Mouse (Mus musculus): ENCODE data around the gene Il1f6. TPM values are rescaled to one million over a fixed set of nuclear protein-coding genes. Genes with fewer than 3 reads are reported as not detected.

Il1f6 gene
- polyA plus RNA-seq, 1 experiment from 2014 or later = not detected

GRCm38 (mm10) chr2:24273619-24274018 lies 58.4 kb downstream of the Il1f6 start:
- ATAC-seq (replicated peaks; ENCODE audit: low FRiP score) (no peak), DNase-seq (ENCODE audit: low spot score) (no peak)
- Histone ChIP-seq H3K27ac (ENCODE audit: low read depth, low read length) (no peak overlapping the region), H3K9ac (ENCODE audit: low read length) (no peak overlapping the region), H3K9me3 (ENCODE audit: control insufficient read depth, low read length) (no peaks in the 10 kb centered on the region), H3K4me3 (ENCODE audit: low read depth, low read length) (no peak overlapping the region), H3K4me2 (ENCODE audit: low read depth, low read length, severe bottlenecking) (no peak overlapping the region), H3K4me1 (replicated peaks; ENCODE audit: control insufficient read depth, insufficient read depth, low read length) (no peaks in the 10 kb centered on the region), H3K27me3 (ENCODE audit: control insufficient read depth, insufficient read depth, low read length) (no peaks in the 10 kb centered on the region), H3K36me3 (ENCODE audit: control insufficient read depth, insufficient read depth, low read length) (no peaks in the 10 kb centered on the region)
- WGBS = 86% methylated on average over 2 of the region's 2 CpGs

GRCm38 (mm10) chr2:24275146-24275545 lies 59.9 kb downstream of the Il1f6 start:
- no peaks in the 10 kb centered on the region for H3K9me3 ChIP-seq (ENCODE audit: control insufficient read depth, low read length)
- H3K4me1 ChIP-seq (replicated peaks; ENCODE audit: control insufficient read depth, insufficient read depth, low read length) = no peaks in the 10 kb centered on the region
- no peaks in the 10 kb centered on the region for H3K36me3 ChIP-seq (ENCODE audit: control insufficient read depth, insufficient read depth, low read length)
- H3K27ac ChIP-seq (ENCODE audit: low read depth, low read length) = no peak overlapping the region
- H3K27me3 ChIP-seq (ENCODE audit: control insufficient read depth, insufficient read depth, low read length) = no peaks in the 10 kb centered on the region
- H3K9ac ChIP-seq (ENCODE audit: low read length) = no peak overlapping the region
- WGBS = 22% methylated on average over 1 of the region's 1 CpGs
- no peak for ATAC-seq (replicated peaks; ENCODE audit: low FRiP score)
- DNase-seq (ENCODE audit: low spot score) = no peak
- no peak overlapping the region for H3K4me3 ChIP-seq (ENCODE audit: low read depth, low read length)
- H3K4me2 ChIP-seq (ENCODE audit: low read depth, low read length, severe bottlenecking) = no peak overlapping the region

Other genes starting within 250 kb of the Il1f6 start
- 1.0 and 1.1 TPM in 2 replicates for gene Hnmt, start 166.0 kb upstream of the Il1f6 start, polyA plus RNA-seq (2014; fragmentation: Nextera tagmentation; extraction: Ambion mirVana)
- gene Tbpl2, start 118.8 kb upstream of the Il1f6 start, polyA plus RNA-seq (2014; fragmentation: Nextera tagmentation; extraction: Ambion mirVana) = not detected in 2 replicates
- not detected in 2 replicates for gene Il1f8, start 62.3 kb upstream of the Il1f6 start, polyA plus RNA-seq (2014; fragmentation: Nextera tagmentation; extraction: Ambion mirVana)
- gene Il1f9, start 28.9 kb upstream of the Il1f6 start, polyA plus RNA-seq (2014; fragmentation: Nextera tagmentation; extraction: Ambion mirVana) = not detected in 2 replicates
- gene Il1f5, start 61.5 kb downstream of the Il1f6 start, polyA plus RNA-seq (2014; fragmentation: Nextera tagmentation; extraction: Ambion mirVana) = not detected in 2 replicates
- not detected in 2 replicates for gene Il1f10, start 75.8 kb downstream of the Il1f6 start, polyA plus RNA-seq (2014; fragmentation: Nextera tagmentation; extraction: Ambion mirVana)
- gene Il1rn, start 121.4 kb downstream of the Il1f6 start, polyA plus RNA-seq (2014; fragmentation: Nextera tagmentation; extraction: Ambion mirVana) = not detected in 2 replicates
- 0.41 and 0.61 TPM in 2 replicates for gene Psd4, start 152.2 kb downstream of the Il1f6 start, polyA plus RNA-seq (2014; fragmentation: Nextera tagmentation; extraction: Ambion mirVana)

Measured in forebrain, embryonic 11.5 days (tissue).